Mouse (Mus musculus) right cerebral cortex, postnatal 25 days (tissue): Measurements from ENCODE around the gene Tbx21.

ENCODE experiments used
- DNase-seq: peaks from one replicate; pipeline ENCODE4 v3.0.0; 2022

Gene Tbx21

DNA sequence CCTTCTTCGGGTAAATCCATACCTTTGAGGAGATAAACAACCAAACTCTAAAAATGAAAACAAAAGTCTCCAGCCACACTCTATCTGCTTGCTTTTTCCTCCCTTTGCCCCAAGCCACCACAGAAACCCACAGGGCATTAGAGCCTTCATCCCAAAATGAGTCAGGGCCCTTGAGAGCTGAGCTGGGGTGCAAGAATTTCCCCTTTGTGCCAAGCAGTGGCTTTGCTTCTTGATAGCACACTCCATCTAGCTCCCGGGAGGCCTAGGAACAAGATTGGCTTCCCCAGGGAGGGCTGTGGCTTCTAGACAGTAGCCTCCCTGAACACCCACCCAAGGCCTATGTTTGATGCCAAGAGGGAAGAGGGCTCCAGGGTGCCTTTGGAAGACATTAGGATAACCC lies 16.6 kb upstream of the Tbx21 start:
- DNase-seq: no peak

DNA sequence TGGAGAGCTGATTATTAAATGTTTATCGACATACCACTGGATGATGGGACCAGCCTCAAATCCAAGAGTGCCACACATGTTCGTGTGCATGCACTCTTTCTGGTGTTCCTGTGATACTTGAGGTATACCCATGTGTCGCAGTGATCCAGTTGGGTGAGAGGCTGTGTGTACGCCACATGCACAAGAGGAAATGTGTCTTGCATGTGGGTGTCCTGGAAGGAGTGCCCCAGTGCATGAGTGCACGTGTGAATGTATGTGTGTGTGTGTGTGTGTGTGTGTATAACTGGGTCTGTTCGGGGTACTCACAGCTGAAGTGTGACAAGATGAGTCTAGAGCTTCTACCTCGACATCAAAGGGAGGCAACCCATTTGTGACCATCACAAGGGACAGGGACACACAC lies 15.2 kb upstream of the Tbx21 start:
- no peak for DNase-seq

DNA sequence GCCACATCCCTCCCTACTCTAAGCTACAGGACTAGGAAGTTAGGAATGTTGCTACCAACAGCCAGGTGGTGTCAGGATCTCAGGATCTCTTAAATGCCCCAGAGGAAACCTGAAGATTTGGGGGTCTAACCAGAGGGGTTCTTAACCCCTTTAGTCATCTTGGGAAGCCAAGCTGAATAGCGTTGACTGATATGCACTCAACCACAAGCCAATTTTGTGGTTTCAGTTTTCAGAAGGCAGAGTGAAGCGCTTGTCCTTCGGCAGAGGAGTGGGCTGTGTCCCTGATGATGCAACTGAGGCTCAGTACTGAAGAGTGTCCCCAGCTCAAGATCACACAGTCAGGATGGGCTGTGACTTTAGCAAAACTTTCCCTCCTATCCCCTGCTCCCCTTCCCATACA lies 13.8 kb upstream of the Tbx21 start:
- no peak for DNase-seq

DNA sequence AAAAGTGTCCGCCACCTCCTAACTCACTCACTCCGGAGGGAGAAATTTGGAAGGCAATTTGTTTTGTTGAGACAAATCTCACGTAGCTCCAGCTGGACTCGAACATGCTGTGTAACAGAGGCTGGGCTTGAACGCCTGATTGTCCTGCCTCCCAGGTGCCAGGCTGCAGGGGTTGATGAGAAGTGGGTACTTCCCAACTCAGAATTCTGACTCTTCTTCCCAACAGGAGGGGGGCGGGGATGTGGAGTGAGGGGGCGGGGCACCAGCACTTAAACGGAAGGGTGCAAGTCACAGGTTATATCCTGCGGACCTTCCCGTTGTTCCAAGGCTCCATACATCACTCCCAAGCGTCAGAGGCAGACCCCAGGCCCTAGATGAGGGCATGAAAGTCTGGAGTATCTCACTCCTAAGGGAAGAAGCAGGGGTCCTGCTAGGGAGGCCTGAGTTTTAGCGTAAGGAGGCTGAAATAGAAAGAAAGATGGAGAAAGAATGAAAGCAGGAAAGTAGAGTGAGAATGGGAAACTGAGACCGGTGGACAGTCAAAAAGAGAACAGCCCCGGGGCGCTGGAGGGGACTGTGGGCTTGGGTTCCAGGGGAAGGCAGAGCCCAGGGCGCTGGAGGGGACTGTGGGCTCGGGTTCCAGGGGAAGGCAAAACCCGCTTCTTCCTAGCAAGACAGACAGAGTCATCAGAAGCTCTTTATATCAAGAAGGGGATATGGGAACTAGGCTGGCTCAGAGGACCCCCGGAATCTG lies 12.5 kb upstream of the Tbx21 start:
- no peak for DNase-seq

DNA sequence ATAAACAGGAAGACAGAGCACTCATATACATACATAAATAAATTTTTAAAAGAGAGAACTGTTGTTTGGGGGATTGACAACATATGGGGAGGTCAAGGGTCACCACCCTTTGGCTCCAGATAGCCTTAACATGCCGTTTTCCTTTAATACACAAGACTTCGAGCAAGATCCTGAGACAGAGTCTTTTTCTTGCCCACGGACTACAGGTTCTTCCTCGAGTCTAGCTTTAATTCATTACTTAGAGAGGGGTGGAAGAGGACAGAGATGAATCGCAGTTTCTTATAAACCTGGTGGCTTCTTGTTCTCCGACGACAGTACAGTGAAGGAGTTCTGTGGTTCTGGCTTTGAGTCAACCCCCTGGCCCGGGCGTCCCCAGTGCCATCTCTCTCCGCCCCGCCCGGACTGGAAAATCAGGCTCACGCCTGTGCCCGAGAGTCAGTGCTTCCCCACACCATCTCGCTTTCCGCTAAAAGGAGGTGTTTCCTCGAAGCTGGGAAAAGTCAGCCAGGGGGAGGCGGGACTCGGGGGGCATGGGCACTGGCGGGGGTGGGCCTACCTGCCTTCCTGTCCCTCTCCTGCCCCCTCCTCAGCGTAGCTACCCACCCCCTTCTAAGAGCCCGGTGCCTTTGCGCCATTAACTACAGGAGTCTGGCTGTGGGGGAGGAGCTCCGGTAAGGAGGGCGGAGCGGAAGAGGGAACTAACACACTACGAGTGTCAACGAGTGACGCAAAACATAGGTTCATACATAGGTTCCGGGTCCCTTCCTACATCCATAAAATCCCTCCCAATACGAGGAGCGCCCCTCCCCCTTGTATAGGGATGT lies 11.7 kb upstream of the Tbx21 start:
- no peak for DNase-seq

DNA sequence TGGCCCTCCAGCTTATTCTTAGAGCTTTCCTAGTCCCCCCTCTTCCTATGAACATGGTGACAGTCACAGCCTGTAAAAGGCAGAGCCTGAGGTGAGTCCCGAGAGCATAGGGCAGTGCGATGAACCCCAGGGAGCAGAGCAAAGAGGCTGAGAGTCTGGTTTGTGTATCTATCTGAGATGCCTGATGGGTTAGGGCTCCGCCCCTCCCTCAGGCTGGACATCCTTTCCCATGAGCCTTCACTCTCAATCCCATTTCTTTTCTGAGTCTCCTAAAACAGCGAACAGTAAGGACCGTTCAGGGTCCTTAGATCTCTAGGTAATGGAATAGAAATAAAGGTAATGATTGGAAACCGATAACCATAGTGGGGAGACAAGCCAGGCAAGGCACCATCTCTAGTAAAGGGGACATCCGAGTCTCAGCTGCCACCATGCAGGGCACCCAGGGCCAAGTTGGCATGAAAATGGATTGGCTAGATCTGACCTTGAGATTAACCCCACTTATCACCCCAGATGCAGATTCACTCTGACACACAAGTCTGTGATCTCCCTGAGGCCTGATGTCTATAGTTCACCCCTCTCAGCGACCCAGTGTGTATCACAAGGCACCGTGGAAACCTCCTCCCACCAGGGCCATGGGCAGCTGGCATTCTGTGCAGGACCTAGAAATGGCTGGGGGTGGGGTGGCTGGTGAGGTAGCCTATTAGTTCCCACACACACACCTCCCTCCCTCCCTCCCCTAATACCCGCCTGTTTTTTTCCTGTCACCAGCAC lies 9.3 kb upstream of the Tbx21 start:
- DNase-seq: no peak

DNA sequence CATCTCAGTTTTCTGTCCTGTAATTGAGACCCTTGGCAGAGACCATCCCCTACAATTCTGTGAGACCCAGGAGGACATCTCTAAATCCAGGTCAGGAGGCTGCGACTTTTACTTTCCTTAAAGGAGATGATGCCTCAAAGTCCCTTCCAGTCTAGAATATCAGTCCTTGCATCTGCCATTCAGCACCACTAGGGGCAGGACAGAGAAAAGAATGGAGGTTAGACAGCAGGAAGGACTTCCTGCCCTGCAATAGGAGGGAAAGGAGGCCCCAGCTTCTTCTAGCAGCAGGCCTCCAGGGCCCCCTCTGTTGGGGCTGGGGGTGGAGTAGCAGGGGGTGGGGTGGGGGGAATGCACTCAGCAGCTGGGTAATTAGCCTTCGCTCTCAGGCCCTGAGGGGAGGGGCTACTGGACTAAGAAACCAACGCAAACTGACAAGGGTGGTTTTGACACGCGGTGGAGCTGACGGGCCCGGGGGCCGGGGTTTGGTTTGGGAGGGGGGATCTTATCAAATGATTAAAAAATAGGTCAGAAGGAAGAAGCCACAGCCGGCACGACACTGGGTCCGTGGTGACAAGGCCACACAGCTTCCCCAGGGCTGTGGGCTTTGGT lies 8.3 kb upstream of the Tbx21 start:
- no peak for DNase-seq

DNA sequence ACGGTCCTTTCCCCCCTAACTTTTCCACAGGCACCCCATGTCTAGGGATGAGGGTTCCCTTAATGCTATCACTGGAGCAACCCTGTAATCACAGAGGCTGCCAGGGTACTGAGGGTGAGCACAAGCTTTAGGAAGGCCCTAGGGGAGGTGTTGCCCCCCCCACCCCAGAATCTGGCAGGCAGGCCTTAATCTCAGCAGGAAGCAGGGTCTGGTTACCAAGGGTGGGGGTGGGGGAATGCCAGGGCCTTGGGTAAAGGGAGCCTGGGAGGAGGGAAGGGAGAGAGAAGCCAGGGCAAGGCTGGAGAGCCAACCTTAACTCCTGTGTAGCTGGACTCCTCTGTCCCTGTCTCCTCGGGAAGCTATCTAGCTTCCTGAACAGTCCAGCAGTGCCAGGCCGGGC lies 5.5 kb upstream of the Tbx21 start:
- no peak for DNase-seq

DNA sequence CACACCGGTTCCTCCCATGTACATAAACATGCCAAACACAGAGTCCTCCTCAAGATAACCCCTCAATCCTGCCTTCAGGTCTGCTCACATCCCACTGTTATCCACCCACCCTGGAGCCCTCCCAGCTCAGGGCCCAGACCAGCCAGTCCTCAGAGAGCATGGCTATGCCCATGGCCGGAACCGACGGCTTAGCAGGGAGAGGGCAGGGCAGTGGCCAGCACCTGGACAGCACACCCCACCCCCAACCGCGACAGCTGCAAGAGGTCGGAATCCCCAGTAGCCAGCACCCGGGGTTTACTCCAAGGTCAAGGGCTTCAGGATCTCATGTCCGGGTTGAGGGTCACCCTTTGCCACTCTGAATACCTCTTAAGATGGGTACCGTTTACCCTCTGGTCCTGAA lies 5.1 kb upstream of the Tbx21 start:
- no peak for DNase-seq

DNA sequence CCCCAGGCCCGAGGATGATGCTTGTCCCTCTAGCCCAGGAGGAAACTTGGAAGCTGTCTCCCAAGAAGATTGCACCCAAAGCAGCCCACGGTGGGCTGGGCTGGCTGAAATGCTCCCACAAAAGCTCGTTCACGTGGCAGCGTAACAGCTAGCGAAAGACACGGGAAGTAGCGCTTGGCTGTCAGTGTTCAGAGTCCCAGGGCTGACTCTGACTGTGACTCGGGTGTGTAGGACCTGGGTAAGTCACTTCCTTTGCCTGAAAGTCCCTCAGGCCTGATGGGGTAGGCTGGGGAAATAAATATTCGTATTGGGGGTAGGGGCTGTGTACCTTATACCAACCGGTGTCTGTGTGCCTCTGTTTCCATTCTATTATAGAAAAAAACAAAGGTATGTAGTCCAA lies 666 bp upstream of the Tbx21 start:
- no peak for DNase-seq

DNA sequence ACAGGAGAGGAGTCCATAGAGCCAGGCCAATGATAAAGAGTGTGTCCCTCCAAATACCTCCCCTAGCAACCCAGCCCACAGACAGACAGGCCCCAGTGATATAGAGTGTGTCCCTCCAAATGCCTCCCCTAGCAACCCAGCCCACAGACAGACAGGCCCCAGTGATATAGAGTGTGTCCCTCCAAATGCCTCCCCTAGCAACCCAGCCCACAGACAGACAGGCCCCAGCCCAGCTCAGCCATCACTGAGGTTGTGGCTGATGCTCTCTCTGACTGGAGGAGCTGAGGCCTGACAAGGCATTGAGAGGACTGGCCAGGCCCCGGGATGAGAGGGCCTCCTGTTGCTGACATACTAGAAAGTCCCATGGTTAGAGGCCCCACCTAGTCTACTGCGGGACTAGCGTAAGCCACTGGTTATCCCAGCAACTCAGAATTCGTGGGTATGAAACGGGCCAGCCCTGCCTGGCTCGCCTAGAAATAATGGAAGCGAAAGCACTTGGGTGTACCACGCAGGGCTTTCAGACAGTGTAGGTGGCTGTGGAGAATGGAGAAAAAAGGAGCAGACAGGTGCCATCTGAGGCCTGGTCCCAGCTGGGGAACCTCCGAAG lies 2.5 kb downstream of the Tbx21 start:
- DNase-seq: no peak

DNA sequence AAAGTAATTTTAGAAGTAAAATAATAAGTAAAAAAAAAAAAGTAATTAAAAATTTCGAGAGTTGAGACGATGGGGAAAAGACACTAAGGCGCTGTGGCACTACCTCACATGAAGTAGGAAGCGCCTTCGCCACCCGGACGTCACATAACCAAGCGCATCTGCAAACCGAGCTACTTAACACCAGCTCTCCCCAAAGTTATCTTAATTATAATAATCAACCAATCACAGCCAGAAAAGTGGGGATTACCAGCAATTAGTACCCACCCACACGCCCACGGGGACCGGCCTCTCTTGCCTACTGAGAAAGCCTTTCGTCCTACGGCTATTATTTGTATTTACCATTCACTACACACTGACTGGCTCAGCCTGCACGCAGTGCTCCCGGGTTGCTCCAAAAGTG lies 6.2 kb downstream of the Tbx21 start:
- DNase-seq: no peak

DNA sequence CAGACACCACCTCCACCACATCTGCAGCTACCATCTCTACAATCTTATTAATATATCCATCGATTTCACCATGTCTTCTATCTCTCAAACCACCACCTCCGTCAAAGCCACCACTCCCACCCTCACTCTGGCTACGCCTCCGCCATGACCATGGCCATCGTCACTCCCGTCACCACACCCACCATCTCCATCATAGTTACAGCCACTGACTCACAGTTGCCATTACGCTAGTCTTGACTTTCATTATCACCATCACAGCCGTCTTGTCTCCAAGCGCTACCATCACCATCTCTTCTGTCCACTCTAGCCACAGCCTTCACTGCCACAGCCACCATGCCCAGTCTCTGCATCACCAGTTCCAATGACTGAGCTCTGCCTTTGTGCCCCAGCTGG lies 11.0 kb downstream of the Tbx21 start:
- no peak for DNase-seq

DNA sequence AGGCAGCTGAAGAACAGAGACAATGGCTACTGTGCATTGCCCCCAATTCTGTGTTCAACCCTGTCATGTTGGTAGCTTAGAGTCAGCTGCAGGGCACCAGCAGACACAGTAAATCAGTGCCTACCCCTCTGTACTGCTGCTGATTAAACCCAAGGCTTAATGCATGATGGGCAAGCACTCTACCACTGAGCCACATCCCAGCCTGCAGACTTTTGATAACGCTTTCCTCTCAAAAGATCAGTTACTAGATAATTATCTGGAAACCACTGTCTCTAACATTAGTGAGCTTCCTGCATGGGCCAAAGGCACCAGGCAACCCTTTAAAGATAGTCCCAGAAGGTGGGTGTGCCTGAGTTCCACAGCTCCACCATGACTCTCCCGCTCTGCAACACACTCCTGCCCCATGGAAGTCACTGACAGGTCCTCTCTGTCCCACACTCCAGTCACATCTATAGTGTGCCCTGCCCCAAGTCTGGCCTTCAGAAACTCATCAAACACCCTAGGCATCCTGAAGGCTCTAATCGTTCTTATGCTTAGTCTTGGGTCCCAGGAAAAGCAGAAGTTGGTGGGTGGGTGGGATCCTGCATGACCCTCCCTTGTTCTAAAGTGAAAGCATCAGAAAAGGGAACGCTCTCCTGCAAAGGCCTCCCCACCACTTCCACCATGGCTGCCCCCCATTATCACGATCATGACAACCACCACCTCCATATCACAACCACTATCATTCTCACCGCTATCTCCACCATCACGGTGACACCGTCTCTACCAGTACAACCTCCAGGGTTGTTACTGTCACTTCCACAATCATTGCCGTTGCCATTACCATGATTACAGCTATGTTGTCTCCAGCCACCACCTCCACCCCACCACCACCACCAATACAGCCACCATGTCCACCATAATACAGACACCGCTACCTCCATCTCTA lies 11.7 kb downstream of the Tbx21 start:
- DNase-seq: no peak

DNA sequence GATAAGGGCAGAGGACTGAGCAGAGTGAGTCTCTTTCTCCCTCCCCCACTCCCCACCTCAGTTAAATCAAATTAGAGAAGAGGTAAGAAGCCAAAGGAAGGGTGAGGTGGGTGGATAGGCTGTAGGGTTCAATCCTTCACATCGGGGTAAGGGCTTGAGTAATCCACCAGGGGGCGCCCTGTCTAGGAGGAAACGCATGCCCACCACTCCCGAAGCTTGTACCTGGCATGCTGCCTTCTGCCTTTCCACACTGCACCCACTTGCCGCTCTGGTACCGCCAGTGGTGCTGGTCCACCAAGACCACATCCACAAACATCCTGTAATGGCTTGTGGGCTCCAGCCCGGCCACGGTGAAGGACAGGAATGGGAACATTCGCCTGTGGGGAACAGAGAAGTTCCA lies 13.4 kb downstream of the Tbx21 start:
- peak; percentile 15 for DNase-seq

DNA sequence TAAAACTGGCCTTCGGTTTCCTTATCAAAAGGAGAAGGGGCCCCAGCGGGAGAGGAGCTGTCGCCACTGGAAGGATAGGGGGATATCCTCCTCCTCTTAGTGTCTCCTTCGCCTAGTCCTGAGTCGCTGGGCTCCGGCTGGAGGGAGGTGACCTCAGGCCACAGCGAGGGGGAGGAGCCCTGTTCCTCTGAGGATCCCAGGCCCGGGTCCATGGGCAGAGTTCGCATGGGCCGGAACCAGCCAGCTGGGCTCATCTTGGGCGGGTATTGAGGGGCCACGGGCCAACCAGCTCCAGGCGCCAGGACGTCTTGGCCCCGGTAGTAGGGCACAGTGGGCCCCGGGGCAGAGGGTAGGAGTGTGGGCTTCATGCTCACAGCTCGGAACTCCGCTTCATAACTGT lies 16.3 kb downstream of the Tbx21 start:
- DNase-seq: no peak

DNA sequence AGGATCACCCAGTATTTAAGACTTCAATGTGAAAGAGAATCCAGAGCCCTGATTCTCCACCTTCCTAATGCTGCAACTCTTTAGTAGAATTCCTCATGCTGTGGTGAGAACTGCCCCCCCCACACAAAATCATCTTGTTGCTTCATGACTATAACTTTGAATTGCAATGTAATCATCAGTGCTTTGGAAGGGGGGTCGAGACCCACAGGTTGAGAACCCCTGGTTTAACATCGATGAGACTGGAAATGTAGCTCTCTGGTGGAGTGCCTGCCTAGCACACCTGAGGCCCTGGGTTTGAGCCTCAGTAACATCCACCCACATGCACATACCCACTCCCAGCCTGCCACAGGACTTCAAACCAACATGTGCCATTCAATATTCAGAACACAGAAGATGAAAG lies 20.5 kb downstream of the Tbx21 start:
- no peak for DNase-seq

DNA sequence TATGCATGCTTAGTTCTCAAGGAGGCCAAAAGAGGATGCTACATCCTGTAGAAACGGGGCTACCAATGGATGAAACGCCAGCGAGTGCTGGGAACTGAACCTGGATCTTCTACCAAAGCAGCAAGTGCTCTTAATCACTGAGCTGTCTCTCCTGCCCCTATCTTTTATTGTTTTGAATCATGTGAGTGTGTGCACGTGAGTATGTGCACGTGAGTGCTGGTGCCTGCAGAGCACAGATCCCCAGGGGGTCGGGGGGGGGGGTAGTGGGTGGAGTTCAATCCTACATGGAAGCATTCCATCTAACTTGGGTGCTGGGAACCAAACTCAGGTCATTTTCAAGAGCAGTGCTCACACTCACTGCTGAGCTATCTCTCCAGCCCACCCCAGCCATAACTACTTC lies 28.8 kb downstream of the Tbx21 start:
- no peak for DNase-seq

DNA sequence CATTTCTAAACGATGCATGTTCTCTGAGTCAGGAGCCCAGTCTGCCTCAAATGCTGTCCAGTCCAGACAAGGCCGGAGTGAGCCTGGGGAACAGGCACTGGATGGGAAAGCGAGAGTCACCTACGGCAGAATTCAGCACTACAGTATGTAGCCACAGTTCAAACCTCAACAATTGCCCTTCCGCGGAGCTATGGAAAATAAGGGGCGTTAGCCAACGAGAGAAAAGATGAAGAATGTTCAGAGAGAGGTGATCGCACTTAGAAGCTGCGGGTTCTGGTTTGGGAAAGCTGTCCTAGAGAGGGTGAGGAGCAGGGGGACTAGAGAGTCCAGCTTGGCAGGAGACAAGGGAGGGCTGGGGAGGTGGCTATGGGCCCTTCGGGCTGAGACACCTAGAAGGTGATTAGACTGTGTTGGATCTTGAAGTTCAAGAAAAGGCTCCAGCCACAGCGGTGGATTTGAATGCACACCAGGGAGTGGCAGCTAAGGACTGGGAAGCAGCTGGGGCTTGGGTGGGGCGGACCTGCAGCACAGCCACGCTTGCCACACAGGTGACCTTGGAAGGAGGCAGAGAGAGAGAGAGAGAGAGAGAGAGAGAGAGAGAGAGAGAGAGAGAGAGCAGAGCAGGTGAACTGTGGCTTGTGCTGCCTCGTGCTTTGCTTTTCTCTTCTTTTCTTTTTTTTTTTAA lies 30.2 kb downstream of the Tbx21 start:
- DNase-seq: no peak

DNA sequence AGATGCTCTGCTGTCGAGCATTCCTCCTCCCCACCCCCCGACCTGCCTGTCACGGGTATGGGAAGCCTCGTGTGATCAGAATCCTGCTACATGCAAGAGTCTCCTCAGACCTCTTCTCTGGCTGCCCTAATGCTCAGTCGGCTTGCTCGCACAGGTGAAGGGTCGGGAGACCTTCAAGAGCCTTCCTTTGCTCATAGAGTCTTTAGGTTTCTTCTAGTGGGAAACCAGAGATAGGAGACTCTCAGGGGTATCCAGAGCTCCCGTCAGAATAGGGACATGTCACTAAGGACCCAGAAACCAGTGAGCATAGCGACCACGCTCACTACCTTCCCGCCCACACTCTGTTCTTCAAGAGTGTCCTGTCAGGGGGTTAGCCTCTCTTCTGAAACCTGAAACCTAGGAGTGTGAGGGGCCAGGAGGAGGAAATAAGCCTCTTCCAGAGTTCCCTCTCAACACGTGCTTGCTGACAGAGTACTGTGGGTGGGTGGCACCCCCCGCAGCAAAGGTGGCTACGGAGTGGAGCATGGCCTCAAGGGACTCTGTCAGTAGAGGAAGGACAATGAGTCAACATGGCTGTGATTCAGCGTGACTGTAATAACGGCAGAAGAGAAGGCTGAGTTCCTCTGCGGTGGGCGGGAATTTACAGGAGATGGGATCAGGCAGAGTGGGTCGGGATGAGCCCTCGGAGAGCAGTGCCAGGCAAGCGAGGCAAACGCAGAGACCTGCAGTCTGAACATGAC lies 31.6 kb downstream of the Tbx21 start:
- DNase-seq: peak; percentile 40
